Mouse (Mus musculus): ENCODE data around the gene Tnip2.

Tnip2 gene

DNA sequence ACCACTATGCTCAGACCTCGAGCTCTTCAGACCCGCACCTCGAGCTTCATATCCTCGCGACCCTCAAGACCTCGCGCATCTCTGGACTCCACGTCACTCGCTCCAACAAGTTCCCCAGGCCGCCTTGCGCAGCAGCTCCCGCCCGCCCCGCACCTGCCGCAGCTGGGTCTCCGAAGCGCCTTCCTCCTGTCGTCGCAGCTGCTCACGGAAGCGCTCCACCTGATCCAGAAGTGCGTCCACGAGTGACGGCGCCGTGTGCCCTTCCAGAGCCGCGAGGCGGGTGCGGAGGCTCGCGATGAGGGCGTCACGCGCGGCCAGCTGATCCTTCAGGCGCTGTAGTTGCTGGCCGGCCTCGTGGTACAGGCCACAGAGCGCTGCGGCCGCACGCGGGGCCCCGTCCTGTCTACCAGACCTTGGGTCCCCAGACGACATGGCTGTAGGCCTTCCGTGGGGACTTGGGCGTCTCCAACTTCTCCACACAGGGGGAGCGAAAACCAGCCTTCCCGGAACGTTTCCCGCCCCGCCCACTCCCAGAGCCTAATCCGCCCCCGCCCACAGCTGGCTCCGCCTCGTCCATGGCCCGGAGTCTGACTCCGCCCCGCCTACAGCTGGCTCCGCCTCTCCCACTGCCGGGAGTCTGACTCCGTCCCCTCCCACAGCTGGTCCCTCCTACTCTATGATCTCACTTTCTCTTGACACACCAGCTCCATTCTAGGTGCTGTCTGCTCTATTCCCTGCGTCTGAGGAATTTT lies at the start of gene Tnip2:
Tnip2 (minus strand) TSS at position 526 of the 752 bp plus-strand sequence.
- DNase-seq (ENCODE audit: extremely low spot score, low read depth, low spot score): peak; percentile 67

DNA sequence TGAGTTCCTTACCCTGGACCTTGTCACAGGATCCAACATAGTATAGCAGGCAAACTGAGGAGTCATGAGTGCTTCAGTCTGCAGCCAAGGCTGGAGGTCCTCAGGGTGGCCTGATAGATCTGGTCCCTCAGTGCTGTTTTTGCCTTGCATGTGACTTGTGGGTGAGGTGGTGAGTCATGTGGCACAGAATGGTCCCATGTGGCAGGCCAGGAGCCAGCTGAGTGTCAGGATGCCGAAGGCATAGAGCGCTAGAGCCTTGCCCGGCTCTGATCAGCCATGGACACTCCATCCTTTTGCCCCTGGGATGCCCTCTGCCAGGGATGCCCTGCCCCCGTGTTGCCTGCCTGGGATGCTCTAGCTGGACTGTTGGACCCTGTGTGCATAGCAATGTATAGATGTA lies 38.0 kb upstream of the Tnip2 start:
- no peak for DNase-seq (ENCODE audit: extremely low spot score, low read depth, low spot score)

DNA sequence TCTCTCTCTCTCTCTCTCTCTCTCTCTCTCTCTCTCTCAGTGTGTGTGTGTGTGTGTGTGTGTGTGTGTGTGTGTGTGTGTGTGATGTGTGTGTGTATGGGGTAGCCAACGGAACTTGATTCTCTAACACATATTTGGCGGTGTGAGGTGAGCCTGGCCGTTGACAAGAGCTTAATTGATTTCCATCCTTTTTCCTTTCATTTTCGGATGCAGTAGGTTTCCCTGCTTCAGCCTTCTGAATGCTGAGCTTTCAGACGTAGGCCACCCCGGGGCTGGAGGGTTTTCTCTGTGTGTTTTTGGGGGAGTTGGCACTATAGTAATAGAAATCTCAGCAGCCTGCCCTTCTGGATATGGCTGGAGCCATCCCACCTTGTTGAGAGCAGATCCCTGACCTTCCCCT lies 36.5 kb upstream of the Tnip2 start:
- DNase-seq (ENCODE audit: extremely low spot score, low read depth, low spot score): no peak

DNA sequence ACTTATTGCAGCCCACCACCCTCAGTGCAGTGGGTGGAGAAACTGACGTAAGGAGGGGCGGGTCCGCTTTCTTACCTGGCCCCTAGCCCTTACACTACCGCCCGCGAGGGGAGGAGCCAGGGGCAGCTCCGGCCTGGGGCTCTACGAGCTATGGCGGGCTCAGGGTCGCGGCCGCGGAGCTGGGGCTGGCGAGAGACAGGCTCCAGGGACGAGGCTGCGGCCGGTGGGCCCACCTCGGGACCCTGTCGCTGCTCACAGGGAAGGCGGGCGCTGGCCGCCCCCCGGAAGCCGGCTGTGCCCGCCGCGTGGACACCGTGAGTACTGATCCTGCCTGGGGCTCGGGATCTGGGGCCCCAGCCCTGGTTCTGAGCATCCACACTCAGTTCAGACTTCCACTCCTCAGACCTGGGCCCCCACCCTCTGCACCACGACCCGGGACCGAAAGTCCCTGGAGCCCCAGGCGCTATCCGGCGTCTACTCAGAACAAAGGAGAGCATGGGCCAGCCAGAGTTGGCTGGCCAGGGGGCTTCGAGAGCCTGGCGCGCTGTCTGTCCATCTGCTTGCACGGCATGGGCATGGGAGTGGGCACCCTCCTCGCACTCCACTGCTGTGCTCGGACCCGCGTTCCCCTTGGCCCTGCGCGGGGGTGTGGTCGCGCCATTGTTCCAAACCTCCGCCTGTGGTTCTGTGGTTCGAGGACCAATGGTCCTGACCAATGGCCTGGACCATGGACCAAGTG lies 35.9 kb upstream of the Tnip2 start:
- DNase-seq (ENCODE audit: extremely low spot score, low read depth, low spot score): no peak

GRCm38 (mm10) chr5:34549135-34549482 lies 35.3 kb upstream of the Tnip2 start:
- no peak for DNase-seq (ENCODE audit: extremely low spot score, low read depth, low spot score)

DNA sequence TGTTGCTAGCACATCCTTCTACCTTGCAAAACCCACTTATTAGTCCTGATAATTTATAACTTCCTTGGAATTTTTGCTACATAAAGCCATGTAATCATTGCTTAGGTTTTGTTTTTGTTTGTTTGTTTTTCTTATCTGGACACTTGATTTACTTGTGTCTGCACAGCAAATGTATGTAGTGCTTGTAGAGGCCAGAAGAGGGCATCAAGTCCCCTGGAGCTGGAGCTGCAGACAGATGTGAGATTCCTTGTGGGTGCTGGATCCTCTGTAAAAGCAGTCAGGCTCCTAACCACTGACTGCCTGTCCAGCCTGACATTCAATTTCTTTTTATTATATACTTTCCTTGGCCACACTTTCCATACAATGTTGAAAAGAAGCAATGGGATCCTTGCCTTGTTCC lies 33.6 kb upstream of the Tnip2 start:
- no peak for DNase-seq (ENCODE audit: extremely low spot score, low read depth, low spot score)

DNA sequence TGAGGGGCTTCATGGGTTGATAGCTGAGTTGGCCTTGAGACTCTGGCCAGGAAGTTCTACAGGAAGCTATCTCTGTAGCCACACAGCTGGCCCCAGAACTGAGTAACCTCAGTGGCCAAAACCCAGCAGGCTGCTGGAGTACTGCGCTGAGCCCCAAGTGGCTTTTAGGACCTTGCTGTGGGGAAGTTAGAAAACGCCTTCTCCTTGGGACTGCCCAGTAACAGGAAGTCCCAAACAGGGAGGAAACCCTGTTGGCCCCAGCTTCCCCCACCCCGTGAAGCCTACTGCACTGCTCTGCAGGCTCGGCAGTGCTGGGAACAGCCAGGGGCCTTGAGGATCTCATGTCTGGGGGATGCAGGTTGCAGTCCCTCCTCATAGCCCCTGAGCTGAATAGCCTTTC lies 29.3 kb upstream of the Tnip2 start:
- DNase-seq (ENCODE audit: extremely low spot score, low read depth, low spot score): no peak

- no peak for DNase-seq (ENCODE audit: extremely low spot score, low read depth, low spot score)
These were observed 28.4 kb upstream of the Tnip2 start for GRCm38 (mm10) chr5:34542166-34542565.

DNA sequence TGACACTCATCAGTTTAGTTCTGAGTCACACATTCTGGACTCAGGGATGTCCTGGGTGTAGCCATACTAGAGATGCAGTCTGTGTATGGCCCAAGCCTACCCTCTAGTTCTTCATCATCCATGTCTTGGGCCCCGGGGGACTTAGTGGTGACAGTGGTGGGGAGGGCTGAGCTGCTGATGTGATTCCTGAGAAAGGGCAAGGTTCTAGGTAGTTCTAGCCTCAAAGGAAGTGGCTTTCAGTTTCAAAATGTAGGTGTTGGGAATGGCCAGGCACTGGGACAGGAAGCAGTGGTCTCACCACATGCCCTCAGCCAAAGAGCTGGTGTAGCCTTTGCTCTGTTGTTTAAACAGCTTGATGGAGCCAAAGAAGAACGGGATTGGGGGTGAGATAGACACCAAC lies 25.3 kb upstream of the Tnip2 start:
- no peak for DNase-seq (ENCODE audit: extremely low spot score, low read depth, low spot score)

DNA sequence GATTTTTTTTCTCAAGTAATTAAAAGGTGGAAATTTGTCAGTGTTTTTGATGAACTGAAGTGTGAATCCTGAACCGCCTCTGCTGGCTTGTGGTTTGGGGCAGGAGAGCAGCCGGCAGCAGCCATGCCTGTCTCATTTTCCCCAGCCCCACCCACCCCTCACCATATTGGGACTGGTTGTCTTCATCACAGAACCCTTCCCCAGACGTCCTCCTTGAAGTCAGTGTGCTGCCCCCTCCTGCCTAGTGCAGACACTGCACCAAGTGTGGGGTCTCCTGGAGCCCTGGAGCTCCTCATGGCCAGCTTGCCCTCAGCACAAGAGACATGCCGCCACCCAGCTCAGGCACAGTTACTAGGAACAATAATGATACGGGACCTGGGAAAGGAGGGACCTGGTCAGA lies 24.7 kb upstream of the Tnip2 start:
- DNase-seq (ENCODE audit: extremely low spot score, low read depth, low spot score): no peak

- no peak for DNase-seq (ENCODE audit: extremely low spot score, low read depth, low spot score)
These were observed 24.3 kb upstream of the Tnip2 start for GRCm38 (mm10) chr5:34538079-34538478.

DNA sequence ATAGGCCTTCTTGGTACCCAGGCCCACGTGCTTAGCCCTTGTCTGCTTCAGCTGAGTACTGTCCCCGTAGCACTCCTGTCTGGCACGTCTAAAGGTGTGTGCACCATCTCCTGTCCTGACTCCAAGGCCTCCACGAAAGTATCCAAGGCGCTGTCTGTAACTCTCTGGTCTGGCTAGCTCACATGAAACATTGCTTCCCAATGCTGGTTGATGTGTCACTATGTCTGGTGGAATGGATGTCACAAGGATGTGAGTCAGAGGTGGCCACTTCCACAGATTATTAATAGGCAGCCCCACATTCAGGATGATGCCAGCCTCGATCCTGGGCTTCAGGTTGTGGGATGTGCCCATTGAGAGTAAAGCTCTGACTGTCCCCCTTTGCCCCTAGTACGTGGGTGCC lies 22.0 kb upstream of the Tnip2 start:
- no peak for DNase-seq (ENCODE audit: extremely low spot score, low read depth, low spot score)

DNA sequence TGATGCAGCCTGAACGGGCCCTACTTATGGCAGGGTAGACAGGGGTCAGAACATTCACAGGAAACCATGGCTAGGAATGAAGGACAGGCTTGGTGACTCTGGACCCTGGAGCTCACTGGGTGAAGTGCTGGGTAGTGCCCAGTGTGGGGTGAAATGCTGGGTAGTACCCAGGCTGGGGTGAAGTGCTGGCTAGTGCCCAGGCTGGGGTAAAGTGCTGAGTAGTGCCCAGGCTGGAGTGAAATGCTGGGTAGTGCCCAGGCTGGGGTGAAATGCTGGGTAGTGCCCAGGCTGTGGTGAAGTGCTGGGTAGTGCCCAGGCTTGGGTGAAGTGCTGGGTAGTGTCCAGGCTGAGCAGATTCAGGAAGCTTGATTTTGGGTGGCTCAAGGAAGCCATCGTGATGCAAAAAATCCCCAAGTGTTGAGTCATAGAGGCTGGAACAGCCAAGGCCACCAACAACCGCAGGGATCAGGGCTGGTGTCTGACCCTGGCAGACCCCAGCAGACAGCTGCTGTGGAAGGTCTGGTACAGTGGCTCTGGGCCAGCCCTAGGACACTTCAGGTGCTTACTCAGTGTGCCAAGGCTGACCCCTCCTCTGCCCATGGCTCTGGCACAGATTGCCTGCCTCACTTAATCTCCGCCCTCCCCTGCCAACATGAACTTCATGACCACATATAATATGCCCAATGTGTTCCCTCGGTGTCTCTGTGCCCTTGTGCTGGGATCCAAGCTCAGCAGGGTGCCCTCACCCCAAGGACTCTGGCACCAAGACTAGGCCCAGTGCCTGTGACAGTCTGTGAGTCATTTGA lies 21.2 kb upstream of the Tnip2 start:
- no peak for DNase-seq (ENCODE audit: extremely low spot score, low read depth, low spot score)

- no peak for DNase-seq (ENCODE audit: extremely low spot score, low read depth, low spot score)
These were observed 20.0 kb upstream of the Tnip2 start for GRCm38 (mm10) chr5:34533820-34534219.

DNA sequence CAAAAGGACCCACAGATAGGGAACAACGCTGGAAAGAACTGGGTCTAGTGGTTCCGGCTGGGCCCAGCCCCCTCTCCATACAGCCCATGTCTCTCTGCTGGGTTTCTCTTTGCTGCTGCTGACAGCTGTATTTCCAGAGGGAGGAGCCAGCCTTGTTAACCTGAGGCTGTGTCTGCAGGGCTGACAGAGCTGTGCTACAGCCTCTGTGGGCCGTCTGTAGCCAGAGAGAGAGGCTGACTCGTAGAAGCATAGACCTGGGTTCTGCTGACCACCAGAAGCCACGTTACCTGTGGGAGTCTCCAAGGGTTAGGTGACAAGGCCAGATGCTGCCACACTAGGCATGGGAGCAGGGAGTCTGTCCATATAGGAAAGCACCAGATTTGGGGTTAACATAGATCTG lies 19.3 kb upstream of the Tnip2 start:
- no peak for DNase-seq (ENCODE audit: extremely low spot score, low read depth, low spot score)

GRCm38 (mm10) chr5:34530687-34531086 lies 16.9 kb upstream of the Tnip2 start:
- no peak for DNase-seq (ENCODE audit: extremely low spot score, low read depth, low spot score)

DNA sequence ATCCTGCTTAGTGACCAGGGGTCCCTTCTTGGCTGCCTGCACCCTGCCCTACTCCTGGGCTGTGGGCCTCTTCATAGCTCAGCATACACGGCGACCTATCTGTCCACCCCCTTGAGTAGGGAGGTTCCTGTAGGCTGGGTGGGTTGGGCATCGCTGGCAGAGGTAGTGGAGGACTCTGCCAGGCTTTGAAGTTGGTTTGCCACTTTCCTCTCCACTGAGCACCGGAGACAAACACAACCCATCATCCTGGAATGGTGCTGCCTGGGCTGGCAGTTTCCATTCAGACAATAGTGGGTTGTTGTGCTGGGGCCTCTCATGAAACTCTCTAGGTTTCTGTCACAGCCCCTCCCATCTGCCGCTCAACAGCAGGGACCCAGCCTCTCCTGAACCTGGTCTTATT lies 16.3 kb upstream of the Tnip2 start:
- DNase-seq (ENCODE audit: extremely low spot score, low read depth, low spot score): no peak

GRCm38 (mm10) chr5:34528724-34529123 lies 14.9 kb upstream of the Tnip2 start:
- DNase-seq (ENCODE audit: extremely low spot score, low read depth, low spot score): no peak

DNA sequence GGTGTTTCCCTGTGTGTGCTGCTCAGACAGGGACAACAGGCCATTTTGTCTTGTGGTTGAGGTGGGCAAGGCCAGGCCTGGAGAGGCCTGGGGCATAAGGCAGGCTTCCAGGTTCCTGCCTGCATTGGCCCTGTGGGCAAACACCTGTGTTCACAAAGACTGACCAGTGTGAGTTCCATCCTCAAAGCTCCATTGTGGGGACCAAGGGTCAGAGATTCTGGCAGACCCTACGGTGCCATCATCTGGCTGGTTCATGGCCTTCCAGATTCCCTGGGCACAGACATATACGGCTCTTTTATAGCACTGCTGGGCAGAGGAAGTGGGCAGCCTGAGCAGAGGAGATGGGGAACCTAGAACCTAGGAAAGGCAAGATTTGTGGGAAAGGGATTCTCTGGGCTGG lies 13.6 kb upstream of the Tnip2 start:
- DNase-seq (ENCODE audit: extremely low spot score, low read depth, low spot score): no peak

DNA sequence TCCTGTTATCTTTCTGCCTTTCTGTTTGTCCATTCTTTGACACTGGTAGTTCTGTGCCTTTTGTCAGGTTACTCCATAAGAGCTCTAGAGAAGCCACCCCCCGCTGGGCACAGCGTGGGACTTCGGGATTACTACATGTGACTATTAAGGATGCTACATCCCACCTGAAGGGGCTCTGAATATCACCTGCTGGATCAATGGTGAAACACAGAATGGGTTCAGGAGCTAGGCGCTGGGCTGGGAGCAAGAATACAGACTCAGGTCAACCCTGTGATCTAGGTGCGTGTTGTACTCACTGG lies 12.6 kb upstream of the Tnip2 start:
- no peak for DNase-seq (ENCODE audit: extremely low spot score, low read depth, low spot score)

DNA sequence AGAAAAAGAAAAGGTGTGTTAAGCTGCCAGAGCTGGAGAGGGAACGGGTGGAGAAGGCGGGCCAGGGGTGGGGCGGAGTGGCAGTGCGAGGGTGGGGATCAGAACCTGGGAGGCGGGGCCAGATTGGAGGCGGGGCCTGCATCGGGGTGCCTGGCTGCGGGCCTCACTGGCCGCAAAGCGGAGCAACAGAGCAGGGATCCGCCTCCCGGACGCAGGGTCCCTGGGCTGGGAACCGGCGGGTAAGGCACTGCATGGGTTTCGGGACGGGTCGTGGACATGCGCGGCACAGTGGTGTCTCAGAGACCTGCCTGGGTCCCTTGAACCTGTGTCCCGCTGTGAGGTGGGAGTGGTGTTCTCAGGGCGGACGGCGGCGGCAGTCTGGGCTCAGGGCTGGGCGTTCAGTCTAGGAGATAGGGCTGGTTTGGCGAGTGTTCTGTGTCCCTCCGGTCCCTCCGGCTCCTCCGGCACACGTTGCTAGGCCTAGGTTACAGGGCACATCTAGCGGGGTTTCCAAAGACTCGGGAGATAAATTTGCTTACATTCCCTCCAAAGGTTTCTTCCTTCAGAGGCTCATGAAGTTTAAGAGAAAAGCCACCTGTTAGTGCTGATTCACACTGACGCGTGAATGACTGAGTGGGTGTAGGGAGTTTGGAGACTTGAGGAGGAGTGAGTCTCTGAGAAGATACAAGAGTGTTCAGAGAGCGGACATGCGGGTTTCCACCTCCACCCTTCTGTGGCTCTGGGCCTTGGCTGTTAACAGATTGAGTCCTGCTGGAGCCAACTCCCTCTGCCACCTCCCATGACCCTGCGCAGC lies 12.1 kb upstream of the Tnip2 start, which contains the start of gene Sh3bp2:
Sh3bp2 (plus strand) TSS at position 176 of the 814 bp plus-strand sequence.
- DNase-seq (ENCODE audit: extremely low spot score, low read depth, low spot score): no peak
